Mouse (Mus musculus): ENCODE data around the gene Gpr84.

- TF ChIP-seq CTCF (IDR thresholded peaks at IDR 0.05; ENCODE audit: extremely low read depth, insufficient read length, insufficient replicate concordance, low read depth, low read length) (no peak), POLR2A (IDR thresholded peaks at IDR 0.05; ENCODE audit: low read depth, low read length) (no peak)
These were observed 32.6 kb upstream of the Gpr84 start for GRCm38 (mm10) chr15:103343008-103343407.

Data from small intestine, adult 2 months (tissue).